Mouse (Mus musculus): Measurements from ENCODE around the gene Aptx.

Aptx gene

DNA sequence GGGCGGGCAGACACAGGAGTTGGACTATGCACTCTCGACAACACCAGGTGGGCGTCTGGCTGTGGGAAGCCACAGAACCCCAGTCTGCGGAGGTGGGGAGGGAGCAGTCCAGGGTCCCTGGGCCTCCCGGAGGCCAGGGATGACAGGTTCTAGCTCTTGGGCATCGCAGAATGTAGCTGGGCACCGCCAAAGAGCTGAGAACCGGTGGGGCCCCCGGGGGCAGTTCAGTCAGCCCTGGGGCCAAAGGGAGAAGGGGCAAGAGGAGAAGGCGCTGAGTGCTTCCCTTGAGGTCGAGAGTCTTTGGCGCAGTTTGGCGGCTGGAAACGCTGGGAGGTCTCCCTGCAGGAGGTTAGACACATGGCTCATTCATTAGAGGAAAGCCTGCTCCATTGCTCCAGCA, 26.7 kb downstream of the Aptx start:
- in situ Hi-C loops (cut with MboI, MseI) = loop anchor here (5.0 kb wide), 1 partner anchor 544 kb away; no protein-coding TSS in a partner anchor

DNA sequence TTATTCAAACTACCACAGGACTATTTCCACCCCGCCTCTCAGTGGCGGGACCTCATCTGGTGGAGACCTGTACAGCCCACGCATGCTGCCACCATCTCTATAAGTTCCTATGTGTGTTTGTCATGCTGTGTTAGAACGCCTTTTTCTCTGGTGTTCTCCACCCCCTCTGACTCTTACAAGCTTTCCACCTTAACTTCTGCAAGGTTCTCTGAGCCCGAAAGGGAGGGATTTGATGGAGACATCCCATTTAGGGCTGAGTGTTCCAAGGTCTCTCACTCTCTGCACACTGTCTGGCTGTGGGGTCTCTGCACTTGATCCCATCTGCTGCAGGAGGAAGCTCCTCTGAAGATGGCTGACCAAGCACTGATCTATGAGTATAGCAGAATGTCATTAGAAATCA, 29.5 kb downstream of the Aptx start:
- in situ Hi-C loops (cut with MboI, MseI) = no loop called here

DNA sequence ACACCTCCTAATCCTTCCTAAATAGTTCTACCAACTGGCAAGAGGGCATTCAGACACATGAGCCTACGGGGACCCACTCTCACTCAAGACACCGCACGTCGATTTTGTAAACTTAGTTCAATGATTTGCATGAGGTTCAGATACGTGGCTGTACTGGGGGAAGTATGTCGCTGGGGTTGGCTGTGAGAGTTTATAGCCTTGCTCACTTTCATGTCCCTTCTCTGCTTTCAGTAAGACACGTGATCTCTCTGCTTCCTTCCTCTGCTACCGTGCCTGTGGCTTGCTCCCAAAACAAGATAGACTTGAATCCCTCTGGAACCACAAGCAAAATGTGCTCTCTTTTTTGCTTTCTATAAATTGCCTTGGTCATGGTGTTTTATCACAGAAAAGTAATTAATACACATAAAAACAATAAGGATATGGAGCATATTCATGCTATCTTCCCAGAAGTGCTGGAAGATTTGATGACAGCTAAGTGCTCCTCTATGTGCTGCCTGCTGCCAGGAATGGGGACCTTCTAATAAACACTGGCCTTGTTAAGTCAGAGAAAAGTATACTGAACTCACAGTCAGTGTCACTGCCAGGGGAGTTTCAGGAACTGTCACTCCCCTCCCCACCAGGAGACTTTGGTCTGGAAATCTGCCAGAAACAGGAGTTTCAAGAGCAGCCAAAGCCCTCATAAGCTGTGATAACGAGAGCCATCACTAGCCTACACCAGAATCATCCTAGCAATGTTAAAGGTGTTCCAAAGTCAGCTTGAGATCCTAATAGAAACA, 36.6 kb downstream of the Aptx start:
- in situ Hi-C loops (cut with MboI, MseI) = no loop called here

DNA sequence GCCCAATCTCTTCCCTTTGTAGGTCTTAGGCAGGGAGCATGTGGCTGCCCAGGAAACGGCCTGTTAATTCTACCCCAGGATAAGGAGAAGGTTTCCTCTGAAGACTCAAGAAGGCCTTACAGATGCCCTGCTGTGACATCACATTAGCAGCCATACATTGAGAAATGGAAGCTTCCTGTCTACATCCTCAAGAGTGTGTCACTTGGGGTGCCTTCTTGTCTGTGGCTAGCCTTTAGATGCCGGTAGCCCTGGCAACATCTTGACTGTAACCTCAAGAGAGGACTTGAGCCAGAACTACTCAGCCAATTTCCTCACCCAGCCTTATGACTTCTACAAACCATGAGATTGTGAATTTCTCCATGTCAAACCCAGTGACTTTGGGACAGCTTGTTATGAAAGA, 51.9 kb downstream of the Aptx start:
- in situ Hi-C loops (cut with MboI, MseI) = no loop called here

DNA sequence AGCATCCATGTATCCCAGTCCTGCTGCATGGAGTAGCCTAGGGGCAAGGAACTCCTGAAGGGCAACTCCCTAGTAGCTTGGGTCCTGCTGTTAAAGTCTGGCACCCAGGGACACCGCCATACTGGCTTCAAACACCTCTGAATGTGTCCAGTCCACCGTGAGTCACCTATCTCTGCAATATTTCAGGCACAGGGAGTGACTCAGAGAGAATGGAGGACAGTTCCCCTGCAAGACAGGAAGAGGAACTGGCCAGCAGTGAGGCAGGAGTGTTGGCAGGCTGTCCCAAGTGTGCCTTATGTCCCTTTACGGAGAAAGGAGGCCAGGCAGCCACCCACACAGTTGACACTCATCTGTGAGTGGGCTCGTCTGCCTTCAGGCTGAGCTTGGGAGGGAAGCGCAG, 53.9 kb downstream of the Aptx start:
- in situ Hi-C loops (cut with MboI, MseI) = no loop called here

DNA sequence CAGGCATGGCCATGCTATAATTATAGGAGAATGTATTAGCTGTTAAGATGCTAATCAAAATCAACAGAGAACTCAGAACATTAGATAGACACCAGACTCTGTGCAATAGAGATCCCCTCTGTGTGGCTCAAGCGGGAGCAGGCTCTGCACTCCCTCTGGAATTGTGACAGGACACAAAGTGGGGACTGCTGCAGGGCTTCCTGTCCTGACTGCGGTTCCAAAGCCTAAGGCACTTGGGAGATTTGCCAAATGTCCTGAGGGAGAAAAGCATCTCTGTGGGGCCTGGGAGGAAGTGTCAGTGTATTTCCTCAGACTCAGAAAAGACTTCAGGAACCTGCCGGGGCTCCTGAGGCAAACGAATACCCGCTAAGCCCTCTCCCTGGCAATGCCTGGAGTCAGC, 59.4 kb downstream of the Aptx start:
- in situ Hi-C loops (cut with MboI, MseI) = no loop called here

DNA sequence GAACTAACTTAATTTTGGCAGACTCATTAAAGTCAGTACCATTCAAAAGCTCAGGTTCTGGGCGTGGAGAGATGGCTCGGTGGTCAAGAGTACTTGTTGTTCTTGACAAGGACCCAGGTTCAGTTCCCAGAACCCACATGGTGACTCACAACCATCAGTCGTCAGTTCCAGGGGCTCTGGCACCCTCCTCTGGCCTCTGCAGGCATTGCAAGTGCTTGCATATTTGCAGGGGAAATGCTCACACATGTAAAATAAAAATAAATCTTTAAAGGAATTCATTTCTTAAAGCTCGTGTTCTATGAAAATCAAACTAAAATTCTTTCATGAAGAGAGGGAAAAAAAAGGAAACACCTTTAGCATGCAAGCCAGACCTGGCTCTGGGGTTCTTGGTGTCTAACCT, 62.0 kb downstream of the Aptx start:
- in situ Hi-C loops (cut with MboI, MseI) = no loop called here
